Mouse (Mus musculus) kidney, postnatal 36 days (tissue): Measurements from ENCODE around the gene Timm22.

Experiments used
- DNase-seq, 2 experiments: peaks; one replicate each; pipeline ENCODE4 v3.0.0; 2021 to 2022; ENCODE audit warnings: mixed read lengths in 2 of 2

Timm22 gene

GRCm38 (mm10) chr11:76392532-76392931 is 14.2 kb upstream of the Timm22 start:
- no peak for DNase-seq

- no peak for DNase-seq
These were observed 13.8 kb upstream of the Timm22 start for GRCm38 (mm10) chr11:76392996-76393395.

- DNase-seq, result peak; percentile 22 to 65
These were observed 9.0 kb upstream of the Timm22 start for GRCm38 (mm10) chr11:76397650-76398311.

GRCm38 (mm10) chr11:76398312-76398797 is 8.4 kb upstream of the Timm22 start:
- DNase-seq, result peak; percentile 43 to 66

- DNase-seq, result peak; percentile 95 to 98
These were observed 7.8 kb upstream of the Timm22 start, which contains the start of gene Nxn for GRCm38 (mm10) chr11:76398798-76399586. TSS of gene Nxn (minus strand) at chr11:76399140.

- DNase-seq, result peak; percentile 49 to 62
These were observed 7.0 kb upstream of the Timm22 start for GRCm38 (mm10) chr11:76399587-76400330.

GRCm38 (mm10) chr11:76401398-76401797 is 5.4 kb upstream of the Timm22 start:
- no peak for DNase-seq

GRCm38 (mm10) chr11:76405113-76405512 is 1.6 kb upstream of the Timm22 start:
- DNase-seq, result no peak

GRCm38 (mm10) chr11:76405626-76406264 is 1.0 kb upstream of the Timm22 start:
- no peak for DNase-seq

GRCm38 (mm10) chr11:76410826-76411225 is 4.1 kb downstream of the Timm22 start:
- peak; percentile 22 to 84 for DNase-seq

- DNase-seq, result no peak
These were observed 6.5 kb downstream of the Timm22 start for GRCm38 (mm10) chr11:76413202-76413601.

GRCm38 (mm10) chr11:76415001-76415400 is 8.2 kb downstream of the Timm22 start:
- DNase-seq, result peak in 1 of 2 experiments; percentile 29

GRCm38 (mm10) chr11:76415985-76416384 is 9.2 kb downstream of the Timm22 start:
- no peak for DNase-seq

GRCm38 (mm10) chr11:76418423-76418822 is 11.7 kb downstream of the Timm22 start:
- peak in 1 of 2 experiments; percentile 37 for DNase-seq

- DNase-seq, result peak in 1 of 2 experiments; percentile 57
These were observed 12.4 kb downstream of the Timm22 start for GRCm38 (mm10) chr11:76419179-76419578.

GRCm38 (mm10) chr11:76420896-76421295 is 14.1 kb downstream of the Timm22 start:
- peak; percentile 42 to 59 for DNase-seq

GRCm38 (mm10) chr11:76425749-76426148 is 19.0 kb downstream of the Timm22 start:
- DNase-seq, result no peak

GRCm38 (mm10) chr11:76427781-76428180 is 21.0 kb downstream of the Timm22 start:
- DNase-seq, result no peak

GRCm38 (mm10) chr11:76429046-76429445 is 22.3 kb downstream of the Timm22 start:
- DNase-seq, result peak in 1 of 2 experiments; percentile 28

GRCm38 (mm10) chr11:76429556-76429955 is 22.8 kb downstream of the Timm22 start:
- no peak for DNase-seq

GRCm38 (mm10) chr11:76429966-76430631 is 23.3 kb downstream of the Timm22 start:
- no peak for DNase-seq

- no peak for DNase-seq
These were observed 29.3 kb downstream of the Timm22 start for GRCm38 (mm10) chr11:76436009-76436408.
